Mouse (Mus musculus): ENCODE results near the gene Rell1. TPM values are rescaled to one million over a fixed set of nuclear protein-coding genes. Genes with fewer than 3 reads are reported as not detected.

The Rell1 gene
- total RNA-seq, 1 experiment: 18.5 TPM

DNA sequence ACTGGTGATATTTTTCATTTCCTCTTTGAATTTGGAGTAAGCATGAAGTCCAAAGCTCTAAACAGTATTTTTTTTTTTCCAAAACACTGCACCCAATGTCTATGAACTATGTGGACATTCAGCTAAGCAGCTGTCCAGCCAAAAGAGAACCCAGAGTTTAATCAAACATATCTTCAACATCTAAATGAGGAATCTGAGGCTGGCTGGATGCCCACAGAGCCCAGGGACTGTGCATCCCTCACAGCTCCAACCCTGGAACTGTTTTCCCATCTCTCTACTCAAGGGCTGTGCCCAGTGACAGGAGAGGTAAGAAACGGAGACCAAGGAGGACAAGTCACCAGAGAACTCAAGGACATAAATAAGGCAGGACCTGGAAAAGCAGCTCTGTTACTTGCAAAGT is 2.8 kb downstream of the Rell1 start:
- no peak for TF ChIP-seq HCFC1 (IDR thresholded peaks at IDR 0.05; ENCODE audit: borderline replicate concordance, insufficient read depth, low read length)
- TF ChIP-seq MAFK (IDR thresholded peaks at IDR 0.05; ENCODE audit: insufficient read depth, low read depth, low read length): no peak
- no peak for TF ChIP-seq ZNF384 (IDR thresholded peaks at IDR 0.05; ENCODE audit: low read depth, low read length)
- no peak for TF ChIP-seq ZC3H11A (IDR thresholded peaks at IDR 0.05; ENCODE audit: borderline replicate concordance, low read depth, low read length)
- no peak for TF ChIP-seq CHD2 (IDR thresholded peaks at IDR 0.05; ENCODE audit: low read depth, low read length)
- in situ Hi-C loops (cut with MboI; ENCODE audit: low sequenced_read_pairs in 2 of 2, unreplicated experiment in 2 of 2): no loop called here
- Histone ChIP-seq H3K9ac (ENCODE audit: insufficient read depth, low read depth, low read length, poor library complexity, severe bottlenecking) (no peak overlapping the region), H3K36me3 (ENCODE audit: control insufficient read depth, insufficient read depth, low read length, poor library complexity, severe bottlenecking) (peaks cover 2% of the 10 kb centered on the region; the same call in 1 of the 2 replicates), H3K27ac (ENCODE audit: insufficient read depth, low read depth, low read length, poor library complexity, severe bottlenecking) (no peak overlapping the region), H3K4me1 (ENCODE audit: control insufficient read depth in 2 of 2, insufficient read depth in 2 of 2, low read length in 2 of 2, poor library complexity in 1 of 2) (peaks cover 9 to 14% of the 10 kb centered on the region in 2 experiments), H3K4me3 (ENCODE audit: insufficient read depth in 1 of 2, low read depth in 1 of 2, low read length in 2 of 2, poor library complexity in 1 of 2, severe bottlenecking in 1 of 2) (no peak overlapping the region), H3K9me3 (ENCODE audit: control insufficient read depth, insufficient read depth, low read depth, low read length) (no peaks in the 10 kb centered on the region)
- DNase-seq (ENCODE audit: low read depth, low spot score): no peak

DNA sequence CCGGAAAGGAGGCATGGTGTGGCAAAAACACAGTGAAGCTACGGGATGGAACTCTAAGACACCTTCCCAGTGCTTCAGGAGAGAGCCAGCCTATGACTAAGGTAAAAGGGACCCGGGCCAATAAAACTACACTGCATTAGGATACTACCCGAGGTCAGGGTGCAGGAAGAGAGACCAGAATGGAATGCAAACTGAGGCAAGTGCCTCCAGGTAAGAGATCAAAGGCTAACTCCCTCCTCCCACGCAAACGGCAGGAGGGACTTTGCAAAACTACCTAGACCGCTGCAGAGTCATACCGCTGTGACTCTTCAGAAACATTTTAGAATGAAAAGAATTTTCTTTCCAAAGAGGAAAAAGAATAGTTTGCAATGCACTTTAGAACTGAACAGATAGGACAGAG is 4.1 kb downstream of the Rell1 start:
- H3K36me3 ChIP-seq (ENCODE audit: control insufficient read depth, insufficient read depth, low read length, poor library complexity, severe bottlenecking): peaks cover 2% of the 10 kb centered on the region; the same call in 1 of the 2 replicates
- TF ChIP-seq ZC3H11A (IDR thresholded peaks at IDR 0.05; ENCODE audit: borderline replicate concordance, low read depth, low read length) (no peak), MAFK (IDR thresholded peaks at IDR 0.05; ENCODE audit: insufficient read depth, low read depth, low read length) (no peak), ZNF384 (IDR thresholded peaks at IDR 0.05; ENCODE audit: low read depth, low read length) (no peak), HCFC1 (IDR thresholded peaks at IDR 0.05; ENCODE audit: borderline replicate concordance, insufficient read depth, low read length) (no peak), CHD2 (IDR thresholded peaks at IDR 0.05; ENCODE audit: low read depth, low read length) (no peak)
- H3K9me3 ChIP-seq (ENCODE audit: control insufficient read depth, insufficient read depth, low read depth, low read length): no peaks in the 10 kb centered on the region
- no peak overlapping the region for H3K9ac ChIP-seq (ENCODE audit: insufficient read depth, low read depth, low read length, poor library complexity, severe bottlenecking)
- no peak for DNase-seq (ENCODE audit: low read depth, low spot score)
- peaks cover 5 to 7% of the 10 kb centered on the region in 2 experiments; a peak in 3 of 4 replicates for H3K4me1 ChIP-seq (ENCODE audit: control insufficient read depth in 2 of 2, insufficient read depth in 2 of 2, low read length in 2 of 2, poor library complexity in 1 of 2)
- H3K27ac ChIP-seq (ENCODE audit: insufficient read depth, low read depth, low read length, poor library complexity, severe bottlenecking): no peak overlapping the region; the same call in 1 of the 2 replicates
- in situ Hi-C loops (cut with MboI; ENCODE audit: low sequenced_read_pairs in 2 of 2, unreplicated experiment in 2 of 2): no loop called here
- H3K4me3 ChIP-seq (ENCODE audit: insufficient read depth in 1 of 2, low read depth in 1 of 2, low read length in 2 of 2, poor library complexity in 1 of 2, severe bottlenecking in 1 of 2): no peak overlapping the region

DNA sequence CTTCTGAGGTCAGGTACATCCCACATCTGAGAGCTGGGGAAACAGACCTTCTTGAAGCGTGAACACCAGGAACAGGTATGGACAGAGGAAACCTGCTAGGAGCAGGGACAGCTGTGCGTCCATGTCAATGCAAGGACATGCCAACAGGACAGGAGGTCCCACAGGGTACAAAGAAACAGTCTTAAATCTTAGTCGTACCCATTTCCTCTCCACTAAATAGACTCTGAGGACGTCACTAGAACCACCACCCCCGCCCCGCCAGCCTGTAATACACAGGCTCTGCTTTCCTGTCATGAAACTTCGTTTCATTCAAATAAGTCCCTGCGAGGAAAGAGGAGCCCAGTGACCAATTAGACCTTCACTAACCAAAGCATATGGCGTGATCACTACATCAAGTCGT is 7.0 kb downstream of the Rell1 start:
- in situ Hi-C loops (cut with MboI; ENCODE audit: low sequenced_read_pairs in 2 of 2, unreplicated experiment in 2 of 2): no loop called here

DNA sequence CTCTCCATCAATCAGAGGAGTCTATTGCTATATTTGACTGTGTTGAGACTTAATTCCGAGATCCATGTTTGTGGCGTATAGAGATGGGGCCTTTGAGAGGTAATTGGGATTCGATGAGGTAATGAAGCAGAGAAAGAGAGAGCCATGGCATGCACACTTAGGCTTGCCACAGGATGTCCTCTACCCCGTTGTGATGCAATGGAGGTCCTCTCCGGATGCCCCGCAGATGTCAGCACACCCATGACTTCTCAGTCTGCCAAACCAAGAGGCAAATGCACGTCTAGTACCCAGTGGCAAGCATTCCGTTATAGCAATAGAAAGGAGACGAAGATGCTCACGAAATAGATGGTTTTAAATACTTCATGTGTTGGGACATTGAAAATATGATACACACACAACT is 8.1 kb downstream of the Rell1 start:
- Histone ChIP-seq H3K9ac (ENCODE audit: insufficient read depth, low read depth, low read length, poor library complexity, severe bottlenecking) (no peak overlapping the region), H3K9me3 (ENCODE audit: control insufficient read depth, insufficient read depth, low read depth, low read length) (no peaks in the 10 kb centered on the region), H3K4me3 (ENCODE audit: insufficient read depth in 1 of 2, low read depth in 1 of 2, low read length in 2 of 2, poor library complexity in 1 of 2, severe bottlenecking in 1 of 2) (no peak overlapping the region), H3K4me1 (ENCODE audit: control insufficient read depth in 2 of 2, insufficient read depth in 2 of 2, low read length in 2 of 2, poor library complexity in 1 of 2) (peaks cover 19 to 29% of the 10 kb centered on the region in 2 experiments), H3K36me3 (ENCODE audit: control insufficient read depth, insufficient read depth, low read length, poor library complexity, severe bottlenecking) (no peaks in the 10 kb centered on the region; the same call in 1 of the 2 replicates), H3K27ac (ENCODE audit: insufficient read depth, low read depth, low read length, poor library complexity, severe bottlenecking) (no peak overlapping the region)
- DNase-seq (ENCODE audit: low read depth, low spot score): no peak
- TF ChIP-seq CHD2 (IDR thresholded peaks at IDR 0.05; ENCODE audit: low read depth, low read length): no peak
- no peak for TF ChIP-seq HCFC1 (IDR thresholded peaks at IDR 0.05; ENCODE audit: borderline replicate concordance, insufficient read depth, low read length)
- TF ChIP-seq ZNF384 (IDR thresholded peaks at IDR 0.05; ENCODE audit: low read depth, low read length): no peak
- no peak for TF ChIP-seq ZC3H11A (IDR thresholded peaks at IDR 0.05; ENCODE audit: borderline replicate concordance, low read depth, low read length)
- TF ChIP-seq MAFK (IDR thresholded peaks at IDR 0.05; ENCODE audit: insufficient read depth, low read depth, low read length): no peak
- in situ Hi-C loops (cut with MboI; ENCODE audit: low sequenced_read_pairs in 2 of 2, unreplicated experiment in 2 of 2): no loop called here

More for the DNA sequence above, 7.0 kb downstream of the Rell1 start:
- H3K4me1 ChIP-seq (ENCODE audit: control insufficient read depth in 2 of 2, insufficient read depth in 2 of 2, low read length in 2 of 2, poor library complexity in 1 of 2): peaks cover 14 to 25% of the 10 kb centered on the region in 2 experiments
- no peaks in the 10 kb centered on the region for H3K9me3 ChIP-seq (ENCODE audit: control insufficient read depth, insufficient read depth, low read depth, low read length)
- no peak overlapping the region for H3K9ac ChIP-seq (ENCODE audit: insufficient read depth, low read depth, low read length, poor library complexity, severe bottlenecking)
- no peak overlapping the region for H3K4me3 ChIP-seq (ENCODE audit: insufficient read depth in 1 of 2, low read depth in 1 of 2, low read length in 2 of 2, poor library complexity in 1 of 2, severe bottlenecking in 1 of 2)
- H3K27ac ChIP-seq (ENCODE audit: insufficient read depth, low read depth, low read length, poor library complexity, severe bottlenecking): no peak overlapping the region
- no peak for TF ChIP-seq ZNF384 (IDR thresholded peaks at IDR 0.05; ENCODE audit: low read depth, low read length)
- no peak for TF ChIP-seq HCFC1 (IDR thresholded peaks at IDR 0.05; ENCODE audit: borderline replicate concordance, insufficient read depth, low read length)
- TF ChIP-seq ZC3H11A (IDR thresholded peaks at IDR 0.05; ENCODE audit: borderline replicate concordance, low read depth, low read length): no peak
- no peak for TF ChIP-seq CHD2 (IDR thresholded peaks at IDR 0.05; ENCODE audit: low read depth, low read length)
- no peak for TF ChIP-seq MAFK (IDR thresholded peaks at IDR 0.05; ENCODE audit: insufficient read depth, low read depth, low read length)
- H3K36me3 ChIP-seq (ENCODE audit: control insufficient read depth, insufficient read depth, low read length, poor library complexity, severe bottlenecking): peaks cover 2% of the 10 kb centered on the region; the same call in 1 of the 2 replicates
- no peak for DNase-seq (ENCODE audit: low read depth, low spot score)
